Mouse (Mus musculus): Measurements from ENCODE around the gene Slc16a1. TPM values are rescaled to one million over a fixed set of nuclear protein-coding genes. Genes with fewer than 3 reads are reported as not detected.

Gene Slc16a1
- total and polyA plus RNA-seq, 2 experiments, result 30.8 to 34.2 TPM

DNA sequence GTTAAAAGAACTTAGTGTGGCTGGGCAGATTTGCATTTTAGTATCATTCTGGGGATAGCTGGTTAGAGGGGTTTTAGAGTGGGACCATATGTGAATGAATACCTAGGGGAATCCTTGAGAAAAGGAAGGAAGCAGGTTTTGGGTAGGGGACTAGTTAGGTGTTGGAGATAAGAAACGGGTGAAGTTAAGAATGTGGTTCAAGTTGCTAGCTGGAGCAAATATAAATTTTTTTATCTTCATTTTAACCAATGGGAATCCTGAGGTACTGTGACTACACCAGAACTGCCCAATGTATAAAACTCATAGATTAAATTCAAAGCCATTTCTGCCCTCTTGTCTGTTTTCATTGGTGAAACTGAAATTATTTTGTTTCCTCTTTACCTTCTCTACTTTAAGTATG lies 2.8 kb downstream of the Slc16a1 start:
- Histone ChIP-seq H3K79me2 (ENCODE audit: control insufficient read depth, insufficient read depth, low read length) (peaks cover 21% of the 10 kb centered on the region; the same call in 1 of the 2 replicates), H3K9ac (ENCODE audit: low read depth, low read length) (no peak overlapping the region), H3K36me3 (ENCODE audit: control insufficient read depth, insufficient read depth, low read length) (no peaks in the 10 kb centered on the region), H3K4me1 (ENCODE audit: control insufficient read depth, insufficient read depth, low read length) (peaks cover 1% of the 10 kb centered on the region; the same call in 1 of the 2 replicates), H3K27ac (replicated peaks; ENCODE audit: insufficient read depth, low read depth, low read length) (no peak overlapping the region), H3K4me3 (ENCODE audit: insufficient read depth, low read depth, low read length) (no peak overlapping the region), H3K27me3 (ENCODE audit: control insufficient read depth, insufficient read depth, low read length) (no peaks in the 10 kb centered on the region)
- 42% methylated on average over 1 of the region's 1 CpGs for WGBS
- TF ChIP-seq CTCF (IDR thresholded peaks at IDR 0.05; ENCODE audit: low read depth, low read length), result no peak
- TF ChIP-seq POLR2A (IDR thresholded peaks at IDR 0.05; ENCODE audit: extremely low read depth, insufficient read depth, low read length), result no peak
- no peak for DNase-seq (ENCODE audit: extremely low read depth, low read depth, low spot score)

DNA sequence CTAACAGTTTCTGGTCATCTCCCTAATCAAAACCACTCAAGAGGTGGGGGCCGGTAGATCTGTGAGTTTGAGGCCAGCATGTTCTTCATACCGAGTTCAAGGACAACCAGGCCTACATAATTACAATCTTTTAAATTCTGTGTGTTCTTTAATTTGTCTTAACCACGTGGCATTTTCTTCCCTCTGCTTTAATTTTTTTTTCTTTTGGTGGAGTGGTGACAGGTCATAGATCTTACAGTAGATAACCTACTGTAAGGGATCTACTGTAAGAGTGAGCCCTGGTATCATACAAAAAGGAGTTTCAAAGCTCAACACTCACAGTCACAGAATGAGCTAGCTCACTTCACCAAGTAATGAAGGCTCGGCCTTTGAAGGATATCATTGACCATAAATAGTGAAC lies 4.6 kb downstream of the Slc16a1 start:
- no peak for DNase-seq (ENCODE audit: extremely low read depth, low read depth, low spot score)
- 66% methylated on average over 4 of the region's 4 CpGs for WGBS
- peaks cover 23% of the 10 kb centered on the region; the same call in 1 of the 2 replicates for H3K79me2 ChIP-seq (ENCODE audit: control insufficient read depth, insufficient read depth, low read length)
- H3K4me1 ChIP-seq (ENCODE audit: control insufficient read depth, insufficient read depth, low read length), result peaks cover 1% of the 10 kb centered on the region; the same call in 1 of the 2 replicates
- H3K36me3 ChIP-seq (ENCODE audit: control insufficient read depth, insufficient read depth, low read length), result no peaks in the 10 kb centered on the region
- TF ChIP-seq CTCF (IDR thresholded peaks at IDR 0.05; ENCODE audit: low read depth, low read length), result no peak
- no peak for TF ChIP-seq POLR2A (IDR thresholded peaks at IDR 0.05; ENCODE audit: extremely low read depth, insufficient read depth, low read length)
- no peaks in the 10 kb centered on the region for H3K27me3 ChIP-seq (ENCODE audit: control insufficient read depth, insufficient read depth, low read length)
- H3K9ac ChIP-seq (ENCODE audit: low read depth, low read length), result no peak overlapping the region
- H3K27ac ChIP-seq (replicated peaks; ENCODE audit: insufficient read depth, low read depth, low read length), result no peak overlapping the region
- no peak overlapping the region for H3K4me3 ChIP-seq (ENCODE audit: insufficient read depth, low read depth, low read length)

DNA sequence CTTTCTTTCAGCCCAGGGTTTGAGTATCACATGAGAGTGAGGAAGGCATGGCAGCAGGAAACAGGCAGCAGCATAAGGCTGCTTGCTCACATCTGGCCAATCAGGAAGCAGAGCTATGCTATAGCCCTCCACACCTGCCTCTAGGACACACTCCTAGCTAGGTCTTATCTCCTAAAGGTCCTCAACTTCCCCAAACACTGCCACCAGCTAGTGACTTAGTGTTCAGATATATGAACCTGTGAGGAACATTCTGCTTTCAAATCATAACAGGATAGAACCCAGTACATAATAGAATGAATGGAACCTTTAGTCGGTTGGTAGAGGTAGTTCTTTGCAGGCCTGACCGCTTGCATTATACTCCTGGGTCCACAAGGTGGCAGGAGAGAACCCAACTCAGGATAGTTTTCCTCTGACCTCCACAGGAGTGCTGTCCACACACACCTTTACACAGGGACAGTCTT lies 5.4 kb downstream of the Slc16a1 start:
- no peak overlapping the region for H3K9ac ChIP-seq (ENCODE audit: low read depth, low read length)
- TF ChIP-seq POLR2A (IDR thresholded peaks at IDR 0.05; ENCODE audit: extremely low read depth, insufficient read depth, low read length), result no peak
- TF ChIP-seq CTCF (IDR thresholded peaks at IDR 0.05; ENCODE audit: low read depth, low read length), result peak; percentile 79
- H3K27me3 ChIP-seq (ENCODE audit: control insufficient read depth, insufficient read depth, low read length), result no peaks in the 10 kb centered on the region
- no peak overlapping the region for H3K4me3 ChIP-seq (ENCODE audit: insufficient read depth, low read depth, low read length)
- peak; percentile 66 for DNase-seq (ENCODE audit: extremely low read depth, low read depth, low spot score)
- 6% methylated on average over 2 of the region's 2 CpGs for WGBS
- H3K79me2 ChIP-seq (ENCODE audit: control insufficient read depth, insufficient read depth, low read length), result peaks cover 20% of the 10 kb centered on the region; the same call in 1 of the 2 replicates
- H3K4me1 ChIP-seq (ENCODE audit: control insufficient read depth, insufficient read depth, low read length), result peaks cover 1% of the 10 kb centered on the region; the same call in 1 of the 2 replicates
- no peaks in the 10 kb centered on the region for H3K36me3 ChIP-seq (ENCODE audit: control insufficient read depth, insufficient read depth, low read length)
- H3K27ac ChIP-seq (replicated peaks; ENCODE audit: insufficient read depth, low read depth, low read length), result no peak overlapping the region

- Histone ChIP-seq H3K27ac (replicated peaks; ENCODE audit: insufficient read depth, low read depth, low read length) (no peak overlapping the region), H3K79me2 (ENCODE audit: control insufficient read depth, insufficient read depth, low read length) (peaks cover 14% of the 10 kb centered on the region; the same call in 1 of the 2 replicates), H3K36me3 (ENCODE audit: control insufficient read depth, insufficient read depth, low read length) (no peaks in the 10 kb centered on the region), H3K9ac (ENCODE audit: low read depth, low read length) (no peak overlapping the region), H3K4me3 (ENCODE audit: insufficient read depth, low read depth, low read length) (no peak overlapping the region), H3K27me3 (ENCODE audit: control insufficient read depth, insufficient read depth, low read length) (no peaks in the 10 kb centered on the region), H3K4me1 (ENCODE audit: control insufficient read depth, insufficient read depth, low read length) (peaks cover 2% of the 10 kb centered on the region; the same call in 1 of the 2 replicates)
- TF ChIP-seq POLR2A (IDR thresholded peaks at IDR 0.05; ENCODE audit: extremely low read depth, insufficient read depth, low read length) (no peak), CTCF (IDR thresholded peaks at IDR 0.05; ENCODE audit: low read depth, low read length) (no peak)
- WGBS, result 80% methylated on average over 1 of the region's 1 CpGs
- no peak for DNase-seq (ENCODE audit: extremely low read depth, low read depth, low spot score)
Observed at GRCm38 (mm10) chr3:104644371-104644770, 5.9 kb downstream of the Slc16a1 start.

- Histone ChIP-seq H3K36me3 (ENCODE audit: control insufficient read depth, insufficient read depth, low read length) (peaks cover 31% of the 10 kb centered on the region), H3K27ac (replicated peaks; ENCODE audit: insufficient read depth, low read depth, low read length) (no peak overlapping the region), H3K79me2 (ENCODE audit: control insufficient read depth, insufficient read depth, low read length) (no peaks in the 10 kb centered on the region), H3K4me1 (ENCODE audit: control insufficient read depth, insufficient read depth, low read length) (peaks cover 10% of the 10 kb centered on the region; the same call in 1 of the 2 replicates), H3K9ac (ENCODE audit: low read depth, low read length) (no peak overlapping the region), H3K27me3 (ENCODE audit: control insufficient read depth, insufficient read depth, low read length) (no peaks in the 10 kb centered on the region), H3K4me3 (ENCODE audit: insufficient read depth, low read depth, low read length) (no peak overlapping the region)
- WGBS, result 94% methylated on average over 4 of the region's 4 CpGs
- no peak for TF ChIP-seq CTCF (IDR thresholded peaks at IDR 0.05; ENCODE audit: low read depth, low read length)
- no peak for TF ChIP-seq POLR2A (IDR thresholded peaks at IDR 0.05; ENCODE audit: extremely low read depth, insufficient read depth, low read length)
- DNase-seq (ENCODE audit: extremely low read depth, low read depth, low spot score), result no peak
Observed at GRCm38 (mm10) chr3:104654219-104654618, 15.8 kb downstream of the Slc16a1 start.

GRCm38 (mm10) chr3:104654921-104655320 lies 16.5 kb downstream of the Slc16a1 start:
- WGBS, result 36% methylated on average over 4 of the region's 4 CpGs
- H3K4me3 ChIP-seq (ENCODE audit: insufficient read depth, low read depth, low read length), result no peak overlapping the region
- no peaks in the 10 kb centered on the region for H3K27me3 ChIP-seq (ENCODE audit: control insufficient read depth, insufficient read depth, low read length)
- H3K27ac ChIP-seq (replicated peaks; ENCODE audit: insufficient read depth, low read depth, low read length), result no peak overlapping the region
- H3K4me1 ChIP-seq (ENCODE audit: control insufficient read depth, insufficient read depth, low read length), result peaks cover 7% of the 10 kb centered on the region; the same call in 1 of the 2 replicates
- no peaks in the 10 kb centered on the region for H3K79me2 ChIP-seq (ENCODE audit: control insufficient read depth, insufficient read depth, low read length)
- TF ChIP-seq POLR2A (IDR thresholded peaks at IDR 0.05; ENCODE audit: extremely low read depth, insufficient read depth, low read length), result no peak
- no peak for TF ChIP-seq CTCF (IDR thresholded peaks at IDR 0.05; ENCODE audit: low read depth, low read length)
- peaks cover 31% of the 10 kb centered on the region for H3K36me3 ChIP-seq (ENCODE audit: control insufficient read depth, insufficient read depth, low read length)
- H3K9ac ChIP-seq (ENCODE audit: low read depth, low read length), result no peak overlapping the region
- peak; percentile 72 for DNase-seq (ENCODE audit: extremely low read depth, low read depth, low spot score)
